Mouse (Mus musculus): ENCODE data around the gene Lcat. TPM values are rescaled to one million over a fixed set of nuclear protein-coding genes. Genes with fewer than 3 reads are reported as not detected.

The Lcat gene
- polyA plus RNA-seq (2014; fragmentation: Illumina TruSeq; extraction: RNeasy Lipid Tissue Mini Kit (QIAGEN cat#74804); ENCODE audit: low read depth, low replicate concordance) = 2.0 TPM

GRCm38 (mm10) chr8:105943321-105943739 lies at the start of gene Lcat:
Lcat (minus strand) TSS chr8:105943382.

GRCm38 (mm10) chr8:105990856-105991387 lies 47.7 kb upstream of the Lcat start, which contains the start of gene Dus2:
Dus2 (plus strand) TSS chr8:105991337.

GRCm38 (mm10) chr8:105979325-105979724 lies 36.1 kb upstream of the Lcat start, which contains the start of gene Dpep3:
Dpep3 (minus strand) TSS chr8:105979429.

GRCm38 (mm10) chr8:105965905-105966341 lies 22.7 kb upstream of the Lcat start, which contains the start of gene Slc12a4:
Slc12a4 (minus strand) TSS chr8:105966097.

GRCm38 (mm10) chr8:105938306-105938669 lies 4.9 kb downstream of the Lcat start, which contains the start of gene Psmb10:
Psmb10 (minus strand) TSS chr8:105938444.

GRCm38 (mm10) chr8:105933762-105934161 lies 9.4 kb downstream of the Lcat start, which contains the start of gene Ctrl:
Ctrl (minus strand) TSS chr8:105933862.

GRCm38 (mm10) chr8:105900180-105900940 lies 42.8 kb downstream of the Lcat start, which contains the start of gene Pskh1:
Pskh1 (plus strand) TSS chr8:105900441.

GRCm38 (mm10) chr8:105893339-105893738 lies 49.8 kb downstream of the Lcat start, which contains the start of gene Nrn1l:
Nrn1l (plus strand) TSS chr8:105893567.

Other genes with a start within 250 kb of the Lcat start
- gene Acd, start 242.3 kb downstream of the Lcat start, polyA plus RNA-seq (2014; fragmentation: Illumina TruSeq; extraction: RNeasy Lipid Tissue Mini Kit (QIAGEN cat#74804); ENCODE audit: low read depth, low replicate concordance) = 14.5 TPM
- gene Pard6a, start 242.2 kb downstream of the Lcat start, polyA plus RNA-seq (2014; fragmentation: Illumina TruSeq; extraction: RNeasy Lipid Tissue Mini Kit (QIAGEN cat#74804); ENCODE audit: low read depth, low replicate concordance) = 13.2 TPM
- not detected for gene 4933405L10Rik, start 235.7 kb downstream of the Lcat start, polyA plus RNA-seq (2014; fragmentation: Illumina TruSeq; extraction: RNeasy Lipid Tissue Mini Kit (QIAGEN cat#74804); ENCODE audit: low read depth, low replicate concordance)
- gene Enkd1, start 235.2 kb downstream of the Lcat start, polyA plus RNA-seq (2014; fragmentation: Illumina TruSeq; extraction: RNeasy Lipid Tissue Mini Kit (QIAGEN cat#74804); ENCODE audit: low read depth, low replicate concordance) = 1.3 TPM
- gene Gfod2, start 184.7 kb downstream of the Lcat start, polyA plus RNA-seq (2014; fragmentation: Illumina TruSeq; extraction: RNeasy Lipid Tissue Mini Kit (QIAGEN cat#74804); ENCODE audit: low read depth, low replicate concordance) = 3.5 TPM
- 17.0 TPM for gene Ranbp10, start 116.0 kb downstream of the Lcat start, polyA plus RNA-seq (2014; fragmentation: Illumina TruSeq; extraction: RNeasy Lipid Tissue Mini Kit (QIAGEN cat#74804); ENCODE audit: low read depth, low replicate concordance)
- not detected for gene Tsnaxip1, start 115.7 kb downstream of the Lcat start, polyA plus RNA-seq (2014; fragmentation: Illumina TruSeq; extraction: RNeasy Lipid Tissue Mini Kit (QIAGEN cat#74804); ENCODE audit: low read depth, low replicate concordance)
- 3.3 TPM for gene Cenpt, start 90.1 kb downstream of the Lcat start, polyA plus RNA-seq (2014; fragmentation: Illumina TruSeq; extraction: RNeasy Lipid Tissue Mini Kit (QIAGEN cat#74804); ENCODE audit: low read depth, low replicate concordance)
- 30.4 TPM for gene Thap11, start 88.2 kb downstream of the Lcat start, polyA plus RNA-seq (2014; fragmentation: Illumina TruSeq; extraction: RNeasy Lipid Tissue Mini Kit (QIAGEN cat#74804); ENCODE audit: low read depth, low replicate concordance)
- 108 TPM for gene Nutf2, start 82.8 kb downstream of the Lcat start, polyA plus RNA-seq (2014; fragmentation: Illumina TruSeq; extraction: RNeasy Lipid Tissue Mini Kit (QIAGEN cat#74804); ENCODE audit: low read depth, low replicate concordance)
- gene Edc4, start 62.5 kb downstream of the Lcat start, polyA plus RNA-seq (2014; fragmentation: Illumina TruSeq; extraction: RNeasy Lipid Tissue Mini Kit (QIAGEN cat#74804); ENCODE audit: low read depth, low replicate concordance) = 29.2 TPM
- not detected for gene Nrn1l, start 49.8 kb downstream of the Lcat start, polyA plus RNA-seq (2014; fragmentation: Illumina TruSeq; extraction: RNeasy Lipid Tissue Mini Kit (QIAGEN cat#74804); ENCODE audit: low read depth, low replicate concordance)
- gene Pskh1, start 42.9 kb downstream of the Lcat start, polyA plus RNA-seq (2014; fragmentation: Illumina TruSeq; extraction: RNeasy Lipid Tissue Mini Kit (QIAGEN cat#74804); ENCODE audit: low read depth, low replicate concordance) = 18.1 TPM
- gene Ctrl, start 9.5 kb downstream of the Lcat start, polyA plus RNA-seq (2014; fragmentation: Illumina TruSeq; extraction: RNeasy Lipid Tissue Mini Kit (QIAGEN cat#74804); ENCODE audit: low read depth, low replicate concordance) = not detected
- gene Psmb10, start 4.9 kb downstream of the Lcat start, polyA plus RNA-seq (2014; fragmentation: Illumina TruSeq; extraction: RNeasy Lipid Tissue Mini Kit (QIAGEN cat#74804); ENCODE audit: low read depth, low replicate concordance) = 68.7 TPM
- gene Slc12a4, start 22.7 kb upstream of the Lcat start, polyA plus RNA-seq (2014; fragmentation: Illumina TruSeq; extraction: RNeasy Lipid Tissue Mini Kit (QIAGEN cat#74804); ENCODE audit: low read depth, low replicate concordance) = 42.3 TPM
- not detected for gene Dpep3, start 36.0 kb upstream of the Lcat start, polyA plus RNA-seq (2014; fragmentation: Illumina TruSeq; extraction: RNeasy Lipid Tissue Mini Kit (QIAGEN cat#74804); ENCODE audit: low read depth, low replicate concordance)
- 13.7 TPM for gene Dus2, start 48.0 kb upstream of the Lcat start, polyA plus RNA-seq (2014; fragmentation: Illumina TruSeq; extraction: RNeasy Lipid Tissue Mini Kit (QIAGEN cat#74804); ENCODE audit: low read depth, low replicate concordance)
- gene Dpep2nb, start 62.6 kb upstream of the Lcat start, polyA plus RNA-seq (2014; fragmentation: Illumina TruSeq; extraction: RNeasy Lipid Tissue Mini Kit (QIAGEN cat#74804); ENCODE audit: low read depth, low replicate concordance) = not detected
- gene Ddx28, start 68.5 kb upstream of the Lcat start, polyA plus RNA-seq (2014; fragmentation: Illumina TruSeq; extraction: RNeasy Lipid Tissue Mini Kit (QIAGEN cat#74804); ENCODE audit: low read depth, low replicate concordance) = 9.2 TPM
- gene Nfatc3, start 115.5 kb upstream of the Lcat start, polyA plus RNA-seq (2014; fragmentation: Illumina TruSeq; extraction: RNeasy Lipid Tissue Mini Kit (QIAGEN cat#74804); ENCODE audit: low read depth, low replicate concordance) = 13.4 TPM
- 2.0 TPM for gene Esrp2, start 193.6 kb upstream of the Lcat start, polyA plus RNA-seq (2014; fragmentation: Illumina TruSeq; extraction: RNeasy Lipid Tissue Mini Kit (QIAGEN cat#74804); ENCODE audit: low read depth, low replicate concordance)
- gene Pla2g15, start 207.0 kb upstream of the Lcat start, polyA plus RNA-seq (2014; fragmentation: Illumina TruSeq; extraction: RNeasy Lipid Tissue Mini Kit (QIAGEN cat#74804); ENCODE audit: low read depth, low replicate concordance) = 7.5 TPM
- gene Slc7a6, start 225.5 kb upstream of the Lcat start, polyA plus RNA-seq (2014; fragmentation: Illumina TruSeq; extraction: RNeasy Lipid Tissue Mini Kit (QIAGEN cat#74804); ENCODE audit: low read depth, low replicate concordance) = 10.4 TPM

All from heart, adult 10 weeks (tissue).